Mouse (Mus musculus): Measurements from ENCODE around the gene Pla2g3. TPM values are rescaled to one million over a fixed set of nuclear protein-coding genes. Genes with fewer than 3 reads are reported as not detected.

The Pla2g3 gene
- polyA plus RNA-seq, 1 experiment from 2014 or later: 0.10 TPM

- Histone ChIP-seq H3K4me1 (replicated peaks) (peaks cover 33% of the 10 kb centered on the region), H3K9me3 (replicated peaks) (0 out of 2 replicates have a peak, but pooled peaks cover 3% of the 10 kb centered on the region), H3K9ac (peak within 1 kb of the TSS; percentile 47), H3K4me2 (peak within 1 kb of the TSS; percentile 68), H3K36me3 (no peaks in the 10 kb centered on the region), H3K4me3 (peak within 1 kb of the TSS; percentile 62), H3K27me3 (no peaks in the 10 kb centered on the region), H3K27ac (peak within 1 kb of the TSS; percentile 46; the same call in 1 of the 2 replicates)
- no peak for ATAC-seq (replicated peaks; ENCODE audit: insufficient number of reproducible peaks, insufficient read depth, low FRiP score, low read depth)
- 87% methylated on average over 23 of the region's 23 CpGs for WGBS
These were observed 52.5 kb downstream of the Pla2g3 start, which contains the start of gene Smtn for GRCm38 (mm10) chr11:3540451-3541085. Gene Smtn, minus strand, starts transcription at chr11:3540612.

GRCm38 (mm10) chr11:3541932-3542331, 53.8 kb downstream of the Pla2g3 start:
- H3K4me2 ChIP-seq: no peak overlapping the region
- no peak for ATAC-seq (replicated peaks; ENCODE audit: insufficient number of reproducible peaks, insufficient read depth, low FRiP score, low read depth)
- WGBS: 75% methylated on average over 3 of the region's 3 CpGs
- H3K36me3 ChIP-seq: no peaks in the 10 kb centered on the region
- H3K27me3 ChIP-seq: no peaks in the 10 kb centered on the region
- H3K4me1 ChIP-seq (replicated peaks): peaks cover 27% of the 10 kb centered on the region
- H3K4me3 ChIP-seq: no peak overlapping the region
- 0 out of 2 replicates have a peak, but pooled peaks cover 3% of the 10 kb centered on the region for H3K9me3 ChIP-seq (replicated peaks)
- no peak overlapping the region for H3K27ac ChIP-seq
- no peak overlapping the region for H3K9ac ChIP-seq

GRCm38 (mm10) chr11:3543001-3543400, 54.9 kb downstream of the Pla2g3 start:
- Histone ChIP-seq H3K4me1 (replicated peaks) (peaks cover 18% of the 10 kb centered on the region), H3K4me3 (no peak overlapping the region), H3K27ac (peak overlapping the region; percentile 25), H3K36me3 (no peaks in the 10 kb centered on the region), H3K27me3 (no peaks in the 10 kb centered on the region), H3K9ac (no peak overlapping the region), H3K9me3 (replicated peaks) (0 out of 2 replicates have a peak, but pooled peaks cover 3% of the 10 kb centered on the region), H3K4me2 (no peak overlapping the region)
- 19% methylated on average over 5 of the region's 5 CpGs for WGBS
- ATAC-seq (replicated peaks; ENCODE audit: insufficient number of reproducible peaks, insufficient read depth, low FRiP score, low read depth): peak; percentile 20; the same call in 1 of the 2 replicates

- 95% methylated on average over 5 of the region's 5 CpGs for WGBS
- Histone ChIP-seq H3K36me3 (no peaks in the 10 kb centered on the region), H3K27ac (no peak overlapping the region), H3K9me3 (replicated peaks) (0 out of 2 replicates have a peak, but pooled peaks cover 3% of the 10 kb centered on the region), H3K4me1 (replicated peaks) (peaks cover 17% of the 10 kb centered on the region; the same call in 1 of the 2 replicates), H3K4me2 (no peak overlapping the region), H3K4me3 (no peak overlapping the region), H3K9ac (no peak overlapping the region), H3K27me3 (no peaks in the 10 kb centered on the region)
- ATAC-seq (replicated peaks; ENCODE audit: insufficient number of reproducible peaks, insufficient read depth, low FRiP score, low read depth): no peak
These were observed 56.3 kb downstream of the Pla2g3 start for GRCm38 (mm10) chr11:3544409-3544808.

GRCm38 (mm10) chr11:3545531-3546241, 57.6 kb downstream of the Pla2g3 start:
- no peak overlapping the region for H3K4me3 ChIP-seq
- H3K36me3 ChIP-seq: no peaks in the 10 kb centered on the region
- no peaks in the 10 kb centered on the region for H3K27me3 ChIP-seq
- H3K9me3 ChIP-seq (replicated peaks): 0 out of 2 replicates have a peak, but pooled peaks cover 3% of the 10 kb centered on the region
- H3K4me1 ChIP-seq (replicated peaks): peaks cover 13% of the 10 kb centered on the region; the same call in 1 of the 2 replicates
- no peak overlapping the region for H3K9ac ChIP-seq
- no peak overlapping the region for H3K4me2 ChIP-seq
- H3K27ac ChIP-seq: no peak overlapping the region
- no peak for ATAC-seq (replicated peaks; ENCODE audit: insufficient number of reproducible peaks, insufficient read depth, low FRiP score, low read depth)
- WGBS: 22% methylated on average over 9 of the region's 9 CpGs

GRCm38 (mm10) chr11:3546242-3546562, 58.1 kb downstream of the Pla2g3 start:
- Histone ChIP-seq H3K4me2 (no peak overlapping the region), H3K9me3 (replicated peaks) (0 out of 2 replicates have a peak, but pooled peaks cover 3% of the 10 kb centered on the region), H3K9ac (no peak overlapping the region), H3K36me3 (no peaks in the 10 kb centered on the region), H3K27ac (peak overlapping the region; percentile 18), H3K4me1 (replicated peaks) (peaks cover 13% of the 10 kb centered on the region; the same call in 1 of the 2 replicates), H3K4me3 (no peak overlapping the region), H3K27me3 (no peaks in the 10 kb centered on the region)
- WGBS: 14% methylated on average over 1 of the region's 1 CpGs
- ATAC-seq (replicated peaks; ENCODE audit: insufficient number of reproducible peaks, insufficient read depth, low FRiP score, low read depth): no peak

GRCm38 (mm10) chr11:3547047-3547446, 59.0 kb downstream of the Pla2g3 start:
- 78% methylated on average over 2 of the region's 2 CpGs for WGBS
- Histone ChIP-seq H3K9me3 (replicated peaks) (0 out of 2 replicates have a peak, but pooled peaks cover 3% of the 10 kb centered on the region), H3K36me3 (no peaks in the 10 kb centered on the region), H3K9ac (no peak overlapping the region), H3K27me3 (no peaks in the 10 kb centered on the region), H3K4me3 (no peak overlapping the region), H3K27ac (no peak overlapping the region), H3K4me1 (replicated peaks) (peaks cover 13% of the 10 kb centered on the region; the same call in 1 of the 2 replicates), H3K4me2 (no peak overlapping the region)
- no peak for ATAC-seq (replicated peaks; ENCODE audit: insufficient number of reproducible peaks, insufficient read depth, low FRiP score, low read depth)

- no peak overlapping the region for H3K4me3 ChIP-seq
- H3K4me2 ChIP-seq: no peak overlapping the region
- no peaks in the 10 kb centered on the region for H3K27me3 ChIP-seq
- H3K36me3 ChIP-seq: no peaks in the 10 kb centered on the region
- no peak overlapping the region for H3K9ac ChIP-seq
- WGBS: 36% methylated on average over 6 of the region's 6 CpGs
- H3K27ac ChIP-seq: no peak overlapping the region
- no peak for ATAC-seq (replicated peaks; ENCODE audit: insufficient number of reproducible peaks, insufficient read depth, low FRiP score, low read depth)
- H3K9me3 ChIP-seq (replicated peaks): 0 out of 2 replicates have a peak, but pooled peaks cover 3% of the 10 kb centered on the region
- H3K4me1 ChIP-seq (replicated peaks): peaks cover 13% of the 10 kb centered on the region; the same call in 1 of the 2 replicates
These were observed 59.9 kb downstream of the Pla2g3 start for GRCm38 (mm10) chr11:3547969-3548368.

GRCm38 (mm10) chr11:3548564-3549295, 60.6 kb downstream of the Pla2g3 start:
- H3K4me2 ChIP-seq: no peak overlapping the region
- H3K36me3 ChIP-seq: no peaks in the 10 kb centered on the region
- no peak overlapping the region for H3K9ac ChIP-seq
- peaks cover 13% of the 10 kb centered on the region; the same call in 1 of the 2 replicates for H3K4me1 ChIP-seq (replicated peaks)
- H3K4me3 ChIP-seq: no peak overlapping the region
- no peak overlapping the region for H3K27ac ChIP-seq
- no peaks in the 10 kb centered on the region for H3K27me3 ChIP-seq
- 75% methylated on average over 3 of the region's 3 CpGs for whole genome bisulfite sequencing
- H3K9me3 ChIP-seq (replicated peaks): 0 out of 2 replicates have a peak, but pooled peaks cover 3% of the 10 kb centered on the region
- no peak for ATAC-seq (replicated peaks; ENCODE audit: insufficient number of reproducible peaks, insufficient read depth, low FRiP score, low read depth)

Measured in heart, embryonic 15.5 days (tissue).